Mouse (Mus musculus) cortical plate, adult 2 months (tissue): ENCODE data around the gene Gm49325. TPM values are rescaled to one million over a fixed set of nuclear protein-coding genes. Genes with fewer than 3 reads are reported as not detected.
A peak's percentile ranks its signal among the peaks of the same experiment; 100 is the strongest.

Experiments
- H3K27ac ChIP-seq: fragments of 200-500 bp; 2 replicates; pipeline ENCODE4 v1.5.1; 2012; ENCODE audit warnings: low read length, control low read depth, inconsistent platforms; ENCODE audit not compliant: insufficient read depth
- H3K4me1 ChIP-seq: fragments of 200-500 bp; 2 replicates; pipeline ENCODE4 v1.6.1; 2011; ENCODE audit warnings: low read length; ENCODE audit not compliant: control insufficient read depth, insufficient read depth
- H3K4me3 ChIP-seq: fragments of 200-500 bp; 2 replicates; pipeline ENCODE4 v1.5.1; 2011; ENCODE audit warnings: mild to moderate bottlenecking, low read length, control low read depth; ENCODE audit not compliant: insufficient read depth
- CTCF ChIP-seq: fragments of 200-500 bp; IDR thresholded peaks from 2 replicates; pipeline ENCODE4 v1.5.1; 2011; ENCODE audit warnings: mild to moderate bottlenecking, control low read depth, low read length; ENCODE audit not compliant: insufficient read depth; ENCODE audit errors: extremely low read depth
- POLR2A ChIP-seq: fragments of 200-500 bp; IDR thresholded peaks from 2 replicates; pipeline ENCODE4 v1.6.1; 2011; ENCODE audit warnings: mild to moderate bottlenecking, low read length, control low read depth; ENCODE audit not compliant: insufficient read depth; ENCODE audit errors: extremely low read depth
- polyA plus RNA-seq: library from polyadenylated mRNA; depleted of rRNA; stranded (reverse); fragments of >200 nt; gene quantifications from 2 replicates; pipeline ENCODE4 v1.2.3, GENCODE M21; 2012; rRNA removed

Gm49325 gene
- polyA plus RNA-seq = 9.3 TPM in 1 of 2 replicates, not detected in the other

- Histone ChIP-seq H3K4me1 (peaks cover 11% of the 10 kb centered on the region), H3K27ac (peak within 1 kb of the TSS; percentile 97), H3K4me3 (peak within 1 kb of the TSS; percentile 93)
- no peak for TF ChIP-seq CTCF
- peak; percentile 71; the same call in 1 of the 2 replicates for TF ChIP-seq POLR2A
Measured at GRCm38 (mm10) chr10:77605908-77606826, at the start of gene Gm49325, which contains the start of gene Sumo3. Gm49325 (plus strand) TSS chr10:77606197. Sumo3 (plus strand) TSS chr10:77606097.

GRCm38 (mm10) chr10:77556631-77557030 lies 49.4 kb upstream of the Gm49325 start:
- Histone ChIP-seq H3K4me1 (no peaks in the 10 kb centered on the region), H3K27ac (no peak overlapping the region), H3K4me3 (no peak overlapping the region)
- TF ChIP-seq CTCF = no peak
- TF ChIP-seq POLR2A = no peak

GRCm38 (mm10) chr10:77557641-77558040 lies 48.4 kb upstream of the Gm49325 start:
- TF ChIP-seq POLR2A (no peak), CTCF (peak; percentile 47)
- Histone ChIP-seq H3K4me3 (no peak overlapping the region), H3K27ac (no peak overlapping the region), H3K4me1 (no peaks in the 10 kb centered on the region)

GRCm38 (mm10) chr10:77560090-77560489 lies 45.9 kb upstream of the Gm49325 start:
- no peaks in the 10 kb centered on the region for H3K4me1 ChIP-seq
- TF ChIP-seq POLR2A (no peak), CTCF (no peak)
- H3K4me3 ChIP-seq = no peak overlapping the region
- no peak overlapping the region for H3K27ac ChIP-seq

- TF ChIP-seq CTCF (no peak), POLR2A (no peak)
Measured at GRCm38 (mm10) chr10:77560830-77561229, 45.2 kb upstream of the Gm49325 start.

GRCm38 (mm10) chr10:77561508-77561907 lies 44.5 kb upstream of the Gm49325 start:
- no peak for TF ChIP-seq CTCF
- TF ChIP-seq POLR2A = no peak
- no peaks in the 10 kb centered on the region for H3K4me1 ChIP-seq
- H3K4me3 ChIP-seq = no peak overlapping the region
- H3K27ac ChIP-seq = no peak overlapping the region

More at GRCm38 (mm10) chr10:77560830-77561229, 45.2 kb upstream of the Gm49325 start:
- H3K4me1 ChIP-seq = no peaks in the 10 kb centered on the region
- H3K4me3 ChIP-seq = no peak overlapping the region
- H3K27ac ChIP-seq = no peak overlapping the region

GRCm38 (mm10) chr10:77565005-77565404 lies 41.0 kb upstream of the Gm49325 start:
- Histone ChIP-seq H3K4me3 (no peak overlapping the region), H3K27ac (no peak overlapping the region), H3K4me1 (no peaks in the 10 kb centered on the region)
- TF ChIP-seq CTCF = no peak
- no peak for TF ChIP-seq POLR2A

- no peaks in the 10 kb centered on the region for H3K4me1 ChIP-seq
- H3K27ac ChIP-seq = no peak overlapping the region
- H3K4me3 ChIP-seq = no peak overlapping the region
- TF ChIP-seq CTCF = peak; percentile 81
- no peak for TF ChIP-seq POLR2A
Measured at GRCm38 (mm10) chr10:77566651-77567050, 39.3 kb upstream of the Gm49325 start.

- TF ChIP-seq POLR2A = no peak
- no peak for TF ChIP-seq CTCF
- no peaks in the 10 kb centered on the region for H3K4me1 ChIP-seq
- no peak overlapping the region for H3K27ac ChIP-seq
- no peak overlapping the region for H3K4me3 ChIP-seq
Measured at GRCm38 (mm10) chr10:77569481-77569880, 36.5 kb upstream of the Gm49325 start.
